Mouse (Mus musculus) retina, adult 2 months (tissue): ENCODE data around the gene Cabin1.

Source experiments
- DNase-seq: peaks from one replicate; pipeline ENCODE4 v3.0.0-alpha.2; 2012; ENCODE audit warnings: low read depth, low spot score

Gene Cabin1

GRCm38 (mm10) chr10:75636084-75636786 is 127.9 kb downstream of the Cabin1 start:
- no peak for DNase-seq

DNA sequence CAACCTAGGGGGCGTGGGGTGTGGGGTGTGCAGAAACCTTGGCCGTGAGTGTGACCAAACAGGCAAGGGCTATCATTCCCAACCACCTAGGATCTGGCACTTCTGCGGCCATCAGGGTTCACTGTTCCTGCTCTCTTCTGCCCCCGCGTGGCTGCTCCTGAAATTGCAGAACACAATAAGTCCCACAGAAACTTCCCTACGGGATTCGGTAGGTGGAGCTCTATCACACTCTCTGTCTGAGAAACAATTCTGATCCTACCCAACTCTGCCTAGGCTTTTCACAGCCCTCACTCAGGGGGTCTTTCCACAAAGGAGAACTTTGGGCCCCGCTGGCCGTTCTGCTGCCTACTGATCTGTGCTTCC is 128.5 kb downstream of the Cabin1 start:
- peak; percentile 69 for DNase-seq

GRCm38 (mm10) chr10:75635019-75635692 is 129.0 kb downstream of the Cabin1 start:
- no peak for DNase-seq

- no peak for DNase-seq
Observed at GRCm38 (mm10) chr10:75634610-75635009, 129.5 kb downstream of the Cabin1 start.

- no peak for DNase-seq
Observed at GRCm38 (mm10) chr10:75633576-75634139, 130.5 kb downstream of the Cabin1 start.

DNA sequence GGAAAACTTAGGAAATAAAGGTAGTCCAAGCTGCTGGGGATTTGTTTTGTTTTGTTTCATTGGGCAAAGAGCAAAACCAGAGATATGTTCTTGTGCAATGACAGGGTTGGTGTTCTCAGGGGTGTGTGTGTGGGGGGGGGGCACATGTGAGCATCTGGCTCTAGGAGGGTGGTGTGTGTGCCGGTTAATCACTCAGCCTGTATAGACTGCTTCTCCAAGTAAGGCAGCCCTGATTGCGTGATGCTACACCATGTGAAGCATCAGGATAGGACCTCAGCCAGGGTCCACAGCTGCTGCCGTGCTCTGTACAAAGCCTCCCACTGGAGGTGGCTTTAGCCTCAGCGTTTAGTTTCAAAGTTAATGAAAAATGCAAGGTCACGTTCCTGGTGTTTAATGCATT is 131.1 kb downstream of the Cabin1 start:
- no peak for DNase-seq

DNA sequence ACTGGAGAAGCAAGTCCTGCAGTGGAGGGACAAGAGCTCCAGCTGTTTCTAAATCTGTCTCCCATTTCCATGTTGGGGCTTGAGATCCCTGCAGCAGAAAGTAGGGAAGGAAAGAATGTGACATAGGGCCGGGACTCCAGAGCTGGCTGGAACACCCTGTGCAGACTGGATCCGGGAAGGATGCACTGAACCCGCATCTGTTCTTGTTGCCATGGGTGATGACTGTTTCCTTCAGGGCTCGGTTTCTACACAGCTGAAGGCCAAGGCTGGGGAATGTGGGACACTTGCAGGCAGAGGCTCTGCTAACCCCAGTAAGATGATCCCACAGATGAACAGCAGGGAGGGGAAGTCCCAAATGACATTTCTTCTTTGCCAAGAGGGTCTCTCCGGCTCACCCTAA is 131.5 kb downstream of the Cabin1 start:
- no peak for DNase-seq

DNA sequence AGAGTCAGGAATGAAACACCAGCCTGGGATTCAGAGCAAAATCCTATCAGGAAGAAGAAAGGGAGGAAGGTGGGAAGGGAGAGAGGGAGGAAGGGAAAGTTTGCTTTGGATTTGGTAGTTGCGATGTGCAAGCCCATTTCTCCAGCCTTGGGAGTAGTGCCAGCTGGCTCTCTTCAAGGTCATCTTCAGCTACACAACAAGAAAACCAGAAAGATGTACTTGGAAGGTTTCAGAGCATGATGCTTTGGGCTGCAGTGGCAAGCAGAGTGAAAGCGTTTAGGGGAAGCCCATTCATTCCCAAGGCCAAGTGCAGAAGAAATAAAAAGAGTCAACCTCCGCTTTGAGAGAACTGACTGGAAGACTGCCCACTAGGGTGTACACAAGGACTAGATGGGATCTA is 136.7 kb downstream of the Cabin1 start:
- DNase-seq: no peak

GRCm38 (mm10) chr10:75626991-75627390 is 137.2 kb downstream of the Cabin1 start:
- no peak for DNase-seq

DNA sequence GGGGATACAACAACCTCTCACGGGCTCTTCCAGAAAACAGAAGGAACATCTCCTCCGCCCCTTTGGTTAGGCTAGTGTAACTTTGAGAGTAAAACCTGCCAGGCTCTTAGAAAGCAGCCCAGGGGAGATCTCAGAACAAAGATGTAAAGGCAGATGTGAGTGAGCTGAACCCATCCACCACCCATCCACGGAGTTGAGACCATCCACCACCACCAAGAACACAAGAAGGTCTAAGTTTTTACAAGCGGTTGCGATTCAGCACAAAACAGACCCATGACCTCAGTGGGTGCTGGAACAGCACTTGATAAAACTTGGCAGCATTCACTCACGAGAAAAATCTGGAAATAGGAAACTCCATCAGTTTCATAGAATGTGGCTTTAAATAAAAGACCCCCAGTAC is 138.2 kb downstream of the Cabin1 start:
- DNase-seq: no peak

GRCm38 (mm10) chr10:75620818-75621217 is 143.3 kb downstream of the Cabin1 start:
- DNase-seq: no peak

GRCm38 (mm10) chr10:75616044-75616443 is 148.1 kb downstream of the Cabin1 start:
- DNase-seq: no peak

- no peak for DNase-seq
Observed at GRCm38 (mm10) chr10:75610486-75610885, 153.7 kb downstream of the Cabin1 start.

GRCm38 (mm10) chr10:75608975-75609374 is 155.2 kb downstream of the Cabin1 start:
- no peak for DNase-seq

DNA sequence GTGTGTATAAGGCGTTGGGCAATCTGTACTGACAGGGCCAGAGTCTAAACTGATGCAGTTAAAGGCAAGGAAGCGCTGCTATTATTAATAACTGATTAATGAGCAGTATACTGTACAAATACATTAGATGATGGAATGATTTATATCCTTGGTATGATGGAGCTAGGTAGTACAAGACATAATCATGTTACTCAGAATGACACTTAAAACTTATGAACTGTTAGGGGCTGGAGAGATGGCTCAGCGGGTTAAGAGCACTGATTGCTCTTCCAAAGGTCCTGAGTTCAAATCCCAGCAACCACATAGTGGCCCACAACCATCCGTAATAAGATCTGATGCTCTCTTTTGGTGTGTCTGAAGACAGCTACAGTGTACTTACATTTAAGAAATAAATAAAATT is 156.9 kb downstream of the Cabin1 start:
- no peak for DNase-seq

GRCm38 (mm10) chr10:75605162-75605846 is 158.8 kb downstream of the Cabin1 start:
- no peak for DNase-seq

DNA sequence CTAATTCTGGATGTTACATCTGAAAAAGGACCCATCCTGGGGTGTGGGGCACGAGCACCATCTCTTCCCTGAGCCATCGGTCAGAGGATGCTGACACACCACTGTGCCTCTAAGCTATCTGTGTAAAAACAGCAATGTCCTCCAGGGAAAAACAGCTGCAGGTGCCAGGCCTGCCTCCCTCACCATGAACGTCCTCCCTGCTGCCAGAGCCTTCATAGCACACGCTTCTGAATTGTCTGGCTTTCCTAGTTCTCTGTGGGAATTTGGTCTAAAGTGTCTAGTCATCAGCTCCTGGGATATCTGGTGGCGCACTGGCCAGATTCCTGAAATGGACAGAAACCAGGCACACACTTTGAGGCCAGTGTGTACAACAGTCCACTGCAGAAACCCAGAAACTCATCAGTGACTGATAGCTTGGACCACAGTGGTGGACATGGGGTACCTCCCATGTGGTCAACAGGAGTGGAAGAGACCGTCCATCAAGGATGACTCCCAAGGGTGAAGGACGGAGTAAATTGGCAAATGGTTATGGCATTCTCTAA is 163.9 kb downstream of the Cabin1 start:
- DNase-seq: no peak
